Mouse (Mus musculus) stomach, postnatal 0 days (tissue): Measurements from ENCODE around the gene Rundc3a. TPM values are rescaled to one million over a fixed set of nuclear protein-coding genes. Genes with fewer than 3 reads are reported as not detected.

Experiments
- ATAC-seq: fragments of 200-750 bp; cut with Nextera tagmentation; 2 replicates; pipeline ENCODE4 v1.8.0; 2017; ENCODE audit not compliant: low FRiP score, low TSS enrichment
- DNase-seq: peaks from one replicate; pipeline ENCODE4 v3.0.0-alpha.2; 2016; ENCODE audit warnings: low spot score
- H3K27ac ChIP-seq: fragments of 300-500 bp; sonication (generic); replicated peaks from 2 replicates; pipeline ENCODE4 v1.5.1; 2014; ENCODE audit warnings: mild to moderate bottlenecking, control low read depth
- H3K27me3 ChIP-seq: fragments of 300-500 bp; sonication (generic); 2 replicates; pipeline ENCODE4 v1.6.1; 2014; ENCODE audit warnings: low read length; ENCODE audit not compliant: control insufficient read depth, insufficient read depth
- H3K36me3 ChIP-seq: fragments of 300-500 bp; sonication (generic); 2 replicates; pipeline ENCODE4 v1.6.1; 2014; ENCODE audit warnings: low read length, mixed read lengths; ENCODE audit not compliant: control insufficient read depth, insufficient read depth
- H3K4me1 ChIP-seq: fragments of 300-500 bp; sonication (generic); replicated peaks from 2 replicates; pipeline ENCODE4 v1.6.1; 2014; ENCODE audit warnings: antibody characterized with exemption; ENCODE audit not compliant: control insufficient read depth, insufficient read depth
- H3K4me2 ChIP-seq: fragments of 300-500 bp; sonication (generic); replicated peaks from 2 replicates; pipeline ENCODE4 v1.6.1; 2014; ENCODE audit warnings: low read depth, mild to moderate bottlenecking, control low read depth, moderate library complexity
- H3K4me3 ChIP-seq: fragments of 300-500 bp; sonication (generic); 2 replicates; pipeline ENCODE4 v1.5.1; 2014; ENCODE audit warnings: low read depth, low read length, control low read depth
- H3K9ac ChIP-seq: fragments of 300-500 bp; sonication (generic); 2 replicates; pipeline ENCODE4 v1.6.1; 2014; ENCODE audit warnings: mild to moderate bottlenecking, low read length, control low read depth, mixed read lengths
- H3K9me3 ChIP-seq: fragments of 300-500 bp; sonication (generic); 2 replicates; pipeline ENCODE4 v1.6.1; 2016; ENCODE audit warnings: low read length; ENCODE audit not compliant: control insufficient read depth
- CTCF ChIP-seq: IDR thresholded peaks from 2 replicates; pipeline ENCODE4 v1.5.1; 2016; ENCODE audit warnings: antibody characterized with exemption, low read depth, mild to moderate bottlenecking, moderate library complexity
- EP300 ChIP-seq: optimal IDR thresholded peaks from 2 replicates; pipeline ENCODE3; 2016; ENCODE audit warnings: antibody characterized with exemption
- WGBS: fragments of 180-500 bp; shearing (Covaris S2); extraction: QIAGEN DNeasy Blood & Tissue Kit; methylation state at CpG from one replicate; pipeline ENCODE4 v1.1.7; 2014; 5-methylcytosine and 5-hydroxymethylcytosine counted together
- polyA plus RNA-seq: library from polyadenylated mRNA; unstranded; fragments of >200 nt; fragmentation: Nextera tagmentation; extraction: Ambion mirVana; gene quantifications from 2 replicates; pipeline ENCODE4 v1.2.1, GENCODE M21; 2015

The Rundc3a gene
- polyA plus RNA-seq, 1 experiment from 2014 or later = 5.1 TPM

DNA sequence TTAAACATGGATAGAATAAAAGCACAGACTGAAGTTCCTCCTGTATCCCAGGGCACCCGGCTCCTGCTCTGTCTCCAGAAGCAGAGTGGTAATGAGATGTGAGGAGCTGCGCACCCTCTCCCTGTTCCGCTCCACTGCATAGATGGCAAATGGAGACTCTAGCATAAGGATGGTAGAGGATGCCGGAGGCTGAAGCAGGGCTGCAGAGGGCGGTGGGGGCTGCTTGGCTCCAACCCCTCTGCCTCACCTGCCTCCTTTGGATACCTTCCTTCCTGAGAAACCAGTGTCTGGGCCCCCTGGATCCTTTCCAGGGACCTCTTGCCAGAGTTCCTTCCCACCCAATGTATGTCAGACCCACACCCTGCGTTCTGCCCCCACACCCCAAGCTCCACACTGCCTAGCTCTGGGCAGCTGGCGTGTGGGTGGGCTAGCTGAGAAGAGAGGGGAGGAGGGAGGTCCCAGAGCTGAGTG is 3.5 kb downstream of the Rundc3a start:
- Histone ChIP-seq H3K36me3 (no peaks in the 10 kb centered on the region), H3K9me3 (no peaks in the 10 kb centered on the region), H3K4me1 (peaks cover 6% of the 10 kb centered on the region; the same call in 1 of the 2 replicates), H3K27ac (no peak overlapping the region), H3K4me2 (no peak overlapping the region), H3K27me3 (0 out of 2 replicates have a peak, but pooled peaks cover 5% of the 10 kb centered on the region), H3K4me3 (no peak overlapping the region), H3K9ac (no peak overlapping the region)
- no peak for DNase-seq
- TF ChIP-seq CTCF (no peak), EP300 (no peak)
- ATAC-seq = no peak
- WGBS = 72% methylated on average over 7 of the region's 7 CpGs

DNA sequence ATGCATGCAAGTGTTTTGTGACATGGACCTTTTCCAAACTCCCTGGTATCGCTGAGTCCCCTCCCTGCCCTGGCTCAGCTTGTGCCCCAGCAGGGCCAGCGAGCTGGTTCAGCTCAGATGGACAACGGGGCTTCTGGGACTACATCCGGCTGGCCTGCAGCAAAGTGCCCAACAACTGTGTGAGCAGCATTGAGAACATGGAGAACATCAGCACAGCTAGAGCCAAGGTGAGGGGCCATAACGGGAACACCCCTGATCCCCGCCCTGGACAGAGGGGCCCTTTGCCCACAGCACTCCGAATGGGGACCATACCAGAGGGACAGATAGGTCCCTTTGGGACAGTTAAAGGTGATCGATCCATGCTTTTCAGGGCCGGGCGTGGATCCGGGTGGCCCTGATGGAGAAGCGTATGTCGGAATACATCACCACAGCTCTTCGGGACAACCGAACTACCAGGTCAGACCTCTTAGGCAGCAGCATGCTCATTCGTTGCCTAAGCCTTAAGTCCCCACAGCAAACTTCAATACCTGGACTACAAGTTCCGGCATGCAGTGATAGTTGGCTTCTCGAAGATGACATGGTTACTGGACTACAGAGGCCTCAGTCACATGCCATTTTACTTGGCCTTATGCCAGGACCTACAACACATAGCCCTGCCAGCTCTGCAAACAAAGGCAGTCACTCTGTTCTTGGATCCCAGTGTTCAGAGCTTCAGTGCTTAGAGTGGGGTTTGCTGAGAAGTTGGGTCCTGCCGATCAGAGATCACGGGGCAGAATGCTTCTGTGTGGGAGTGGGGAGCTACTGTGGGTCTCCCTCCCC is 5.0 kb downstream of the Rundc3a start:
- H3K9me3 ChIP-seq = no peaks in the 10 kb centered on the region
- no peak overlapping the region for H3K27ac ChIP-seq
- no peak overlapping the region for H3K4me3 ChIP-seq
- H3K36me3 ChIP-seq = peaks cover 7% of the 10 kb centered on the region
- 0 out of 2 replicates have a peak, but pooled peaks cover 5% of the 10 kb centered on the region for H3K27me3 ChIP-seq
- no peak overlapping the region for H3K4me2 ChIP-seq
- DNase-seq (peak; percentile 74), ATAC-seq (peak; percentile 74)
- peaks cover 6% of the 10 kb centered on the region; the same call in 1 of the 2 replicates for H3K4me1 ChIP-seq
- H3K9ac ChIP-seq = no peak overlapping the region
- 65% methylated on average over 20 of the region's 20 CpGs for WGBS
- TF ChIP-seq EP300 = no peak
- TF ChIP-seq CTCF = no peak

DNA sequence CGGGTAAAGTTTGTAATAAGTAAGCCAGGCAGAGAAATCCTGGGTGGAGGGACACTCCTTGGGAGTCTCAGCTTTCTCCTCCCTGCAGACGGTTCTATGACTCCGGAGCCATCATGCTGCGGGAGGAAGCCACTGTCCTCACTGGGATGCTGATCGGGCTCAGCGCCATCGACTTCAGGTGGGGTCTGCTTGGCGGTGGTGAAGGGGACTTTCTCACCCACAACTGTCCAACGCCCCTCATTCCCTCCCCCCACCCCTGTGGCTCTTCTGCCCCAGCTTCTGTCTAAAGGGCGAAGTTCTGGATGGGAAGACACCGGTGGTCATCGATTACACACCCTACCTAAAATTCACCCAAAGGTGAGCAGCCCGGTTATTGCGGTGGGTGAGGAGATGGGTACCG is 5.9 kb downstream of the Rundc3a start:
- Histone ChIP-seq H3K4me3 (no peak overlapping the region), H3K36me3 (peaks cover 14% of the 10 kb centered on the region), H3K9me3 (no peaks in the 10 kb centered on the region), H3K4me1 (peaks cover 3% of the 10 kb centered on the region; the same call in 1 of the 2 replicates), H3K27ac (no peak overlapping the region), H3K4me2 (peak overlapping the region; percentile 57), H3K9ac (no peak overlapping the region), H3K27me3 (0 out of 2 replicates have a peak, but pooled peaks cover 5% of the 10 kb centered on the region)
- DNase-seq (no peak), ATAC-seq (no peak)
- no peak for TF ChIP-seq EP300
- no peak for TF ChIP-seq CTCF
- 8% methylated on average over 15 of the region's 15 CpGs for WGBS

DNA sequence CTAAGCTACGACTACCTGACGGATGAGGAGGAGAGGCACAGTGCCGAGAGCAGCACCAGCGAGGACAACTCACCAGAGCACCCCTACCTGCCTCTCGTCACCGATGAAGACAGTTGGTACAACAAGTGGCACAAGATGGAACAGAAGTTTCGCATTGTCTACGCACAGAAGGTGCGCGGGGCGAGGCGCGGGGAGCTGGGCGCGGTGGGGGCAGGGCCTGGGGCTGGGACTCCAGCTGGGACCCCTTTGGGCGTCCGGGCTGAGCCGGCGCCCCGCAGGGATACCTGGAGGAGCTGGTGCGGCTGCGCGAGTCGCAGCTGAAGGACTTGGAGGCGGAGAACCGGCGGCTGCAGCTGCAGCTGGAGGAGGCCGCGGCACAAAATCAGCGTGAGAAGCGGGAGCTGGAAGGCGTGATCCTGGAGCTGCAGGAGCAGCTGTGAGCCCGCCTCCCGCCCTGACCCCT is 6.4 kb downstream of the Rundc3a start:
- Histone ChIP-seq H3K9me3 (no peaks in the 10 kb centered on the region), H3K4me3 (peak overlapping the region; percentile 23), H3K36me3 (peaks cover 18% of the 10 kb centered on the region), H3K4me2 (peak overlapping the region; percentile 57), H3K4me1 (no peaks in the 10 kb centered on the region; the same call in 1 of the 2 replicates), H3K27me3 (0 out of 2 replicates have a peak, but pooled peaks cover 5% of the 10 kb centered on the region), H3K27ac (no peak overlapping the region), H3K9ac (no peak overlapping the region)
- ATAC-seq (no peak), DNase-seq (peak; percentile 37)
- TF ChIP-seq CTCF = no peak
- 1% methylated on average over 34 of the region's 34 CpGs for WGBS

DNA sequence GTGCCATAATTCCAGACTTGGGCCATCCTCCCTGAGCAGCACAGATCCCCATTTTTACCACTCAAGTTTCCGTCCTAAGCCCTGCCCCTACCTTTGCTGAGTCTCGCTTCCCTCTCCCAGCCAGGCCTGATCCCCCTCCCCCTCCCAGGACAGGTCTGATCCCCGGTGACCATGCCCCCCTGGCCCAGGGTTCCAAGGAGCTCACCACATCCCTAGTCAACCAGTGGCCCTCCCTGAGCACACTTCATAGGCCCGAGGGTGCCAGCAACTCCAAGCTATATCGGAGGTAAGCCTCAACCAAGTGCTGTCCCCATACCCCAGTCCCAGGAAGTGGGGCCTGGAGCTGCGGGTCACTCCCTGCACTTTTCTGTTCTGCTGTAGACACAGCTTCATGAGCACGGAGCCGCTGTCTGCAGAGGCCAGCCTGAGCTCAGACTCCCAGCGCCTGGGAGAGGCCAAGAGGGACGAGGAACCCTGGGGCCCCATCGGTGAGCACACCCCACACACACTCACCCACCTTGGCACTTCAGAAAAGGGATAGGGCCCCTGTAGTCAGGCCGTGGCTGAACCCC is 7.4 kb downstream of the Rundc3a start:
- Histone ChIP-seq H3K4me1 (no peaks in the 10 kb centered on the region; the same call in 1 of the 2 replicates), H3K9me3 (no peaks in the 10 kb centered on the region), H3K27ac (no peak overlapping the region), H3K4me2 (no peak overlapping the region), H3K27me3 (0 out of 2 replicates have a peak, but pooled peaks cover 5% of the 10 kb centered on the region), H3K36me3 (peaks cover 20% of the 10 kb centered on the region), H3K4me3 (no peak overlapping the region), H3K9ac (no peak overlapping the region)
- no peak for DNase-seq
- TF ChIP-seq CTCF (no peak), EP300 (no peak)
- 25% methylated on average over 12 of the region's 12 CpGs for WGBS
- ATAC-seq = no peak
